Mouse (Mus musculus) stomach, embryonic 14.5 days (tissue): ENCODE results near the gene Syt16. TPM values are rescaled to one million over a fixed set of nuclear protein-coding genes. Genes with fewer than 3 reads are reported as not detected.

Experiments used
- ATAC-seq: fragments of 200-750 bp; cut with Nextera tagmentation; 2 replicates; pipeline ENCODE4 v1.8.0; 2017; ENCODE audit warnings: low read depth, moderate TSS enrichment; ENCODE audit not compliant: insufficient number of reproducible peaks, insufficient read depth, low FRiP score
- H3K27ac ChIP-seq: fragments of 300-500 bp; sonication (generic); 2 replicates; pipeline ENCODE4 v1.5.1; 2014; ENCODE audit warnings: mild to moderate bottlenecking, low read length, moderate library complexity, mixed read lengths
- H3K27me3 ChIP-seq: fragments of 300-500 bp; sonication (generic); 2 replicates; pipeline ENCODE4 v1.6.1; 2014; ENCODE audit warnings: low read length, control low read depth, mixed read lengths; ENCODE audit not compliant: control insufficient read depth, insufficient read depth
- H3K36me3 ChIP-seq: fragments of 300-500 bp; sonication (generic); 2 replicates; pipeline ENCODE4 v1.6.1; 2014; ENCODE audit warnings: mild to moderate bottlenecking, control low read depth, low read length, moderate library complexity, mixed read lengths; ENCODE audit not compliant: control insufficient read depth, insufficient read depth
- H3K4me1 ChIP-seq: fragments of 300-500 bp; sonication (generic); 2 replicates; pipeline ENCODE4 v1.6.1; 2014; ENCODE audit warnings: low read length, control low read depth, mixed read lengths; ENCODE audit not compliant: control insufficient read depth, insufficient read depth
- H3K4me2 ChIP-seq: fragments of 300-500 bp; sonication (generic); replicated peaks from 2 replicates; pipeline ENCODE4 v1.6.1; 2014; ENCODE audit warnings: low read depth, low read length, control low read depth
- H3K4me3 ChIP-seq: fragments of 300-500 bp; sonication (generic); 2 replicates; pipeline ENCODE4 v1.5.1; 2014; ENCODE audit warnings: low read depth, low read length, control low read depth
- H3K9ac ChIP-seq: fragments of 300-500 bp; sonication (generic); replicated peaks from 2 replicates; pipeline ENCODE4 v1.6.1; 2014; ENCODE audit warnings: low read depth, mild to moderate bottlenecking, control low read depth, low read length, moderate library complexity, mixed read lengths
- H3K9me3 ChIP-seq: fragments of 300-500 bp; sonication (generic); 2 replicates; pipeline ENCODE4 v1.6.1; 2016; ENCODE audit warnings: low read depth, low read length, control low read depth; ENCODE audit not compliant: control insufficient read depth
- WGBS: fragments of 180-500 bp; shearing (Covaris S2); extraction: QIAGEN DNeasy Blood & Tissue Kit; methylation state at CpG from one replicate; pipeline ENCODE4 v1.1.7; 2014; 5-methylcytosine and 5-hydroxymethylcytosine counted together
- polyA plus RNA-seq: library from polyadenylated mRNA; unstranded; fragments of >200 nt; fragmentation: Nextera tagmentation; extraction: Ambion mirVana; gene quantifications from 2 replicates; pipeline ENCODE4 v1.2.1, GENCODE M21; 2014

Gene Syt16
- polyA plus RNA-seq, 1 experiment from 2014 or later, result 2.3 TPM

GRCm38 (mm10) chr12:74303418-74304294, 306.2 kb downstream of the Syt16 start:
- no peaks in the 10 kb centered on the region for H3K36me3 ChIP-seq
- 70% methylated on average over 9 of the region's 9 CpGs for WGBS
- no peaks in the 10 kb centered on the region for H3K4me1 ChIP-seq
- H3K9ac ChIP-seq, result no peak overlapping the region
- no peak overlapping the region for H3K27ac ChIP-seq
- no peaks in the 10 kb centered on the region for H3K9me3 ChIP-seq
- no peak overlapping the region for H3K4me2 ChIP-seq
- no peaks in the 10 kb centered on the region for H3K27me3 ChIP-seq
- H3K4me3 ChIP-seq, result no peak overlapping the region
- ATAC-seq, result no peak

GRCm38 (mm10) chr12:74312611-74313010, 315.1 kb downstream of the Syt16 start:
- H3K4me2 ChIP-seq, result no peak overlapping the region
- no peaks in the 10 kb centered on the region for H3K27me3 ChIP-seq
- no peak overlapping the region for H3K9ac ChIP-seq
- no peaks in the 10 kb centered on the region for H3K36me3 ChIP-seq
- H3K9me3 ChIP-seq, result no peaks in the 10 kb centered on the region
- no peaks in the 10 kb centered on the region for H3K4me1 ChIP-seq
- no peak overlapping the region for H3K27ac ChIP-seq
- 86% methylated on average over 3 of the region's 3 CpGs for WGBS
- ATAC-seq, result no peak
- H3K4me3 ChIP-seq, result no peak overlapping the region

- H3K27ac ChIP-seq, result no peak overlapping the region
- H3K9ac ChIP-seq, result no peak overlapping the region
- 52% methylated on average over 2 of the region's 2 CpGs for WGBS
- no peaks in the 10 kb centered on the region for H3K4me1 ChIP-seq
- H3K9me3 ChIP-seq, result no peaks in the 10 kb centered on the region
- H3K36me3 ChIP-seq, result no peaks in the 10 kb centered on the region
- no peak for ATAC-seq
- H3K4me3 ChIP-seq, result no peak overlapping the region
- no peak overlapping the region for H3K4me2 ChIP-seq
- no peaks in the 10 kb centered on the region for H3K27me3 ChIP-seq
Observed at GRCm38 (mm10) chr12:74315221-74315620, 317.8 kb downstream of the Syt16 start.

- Histone ChIP-seq H3K27ac (no peak within 1 kb of the TSS; the same call in 1 of the 2 replicates), H3K9ac (peak within 1 kb of the TSS; percentile 19; the same call in 1 of the 2 replicates), H3K27me3 (no peaks in the 10 kb centered on the region)
Observed at GRCm38 (mm10) chr12:74316344-74316973, 319.0 kb downstream of the Syt16 start, which contains the start of gene Gm11042. Gene Gm11042 (minus strand): TSS chr12:74316394.

DNA sequence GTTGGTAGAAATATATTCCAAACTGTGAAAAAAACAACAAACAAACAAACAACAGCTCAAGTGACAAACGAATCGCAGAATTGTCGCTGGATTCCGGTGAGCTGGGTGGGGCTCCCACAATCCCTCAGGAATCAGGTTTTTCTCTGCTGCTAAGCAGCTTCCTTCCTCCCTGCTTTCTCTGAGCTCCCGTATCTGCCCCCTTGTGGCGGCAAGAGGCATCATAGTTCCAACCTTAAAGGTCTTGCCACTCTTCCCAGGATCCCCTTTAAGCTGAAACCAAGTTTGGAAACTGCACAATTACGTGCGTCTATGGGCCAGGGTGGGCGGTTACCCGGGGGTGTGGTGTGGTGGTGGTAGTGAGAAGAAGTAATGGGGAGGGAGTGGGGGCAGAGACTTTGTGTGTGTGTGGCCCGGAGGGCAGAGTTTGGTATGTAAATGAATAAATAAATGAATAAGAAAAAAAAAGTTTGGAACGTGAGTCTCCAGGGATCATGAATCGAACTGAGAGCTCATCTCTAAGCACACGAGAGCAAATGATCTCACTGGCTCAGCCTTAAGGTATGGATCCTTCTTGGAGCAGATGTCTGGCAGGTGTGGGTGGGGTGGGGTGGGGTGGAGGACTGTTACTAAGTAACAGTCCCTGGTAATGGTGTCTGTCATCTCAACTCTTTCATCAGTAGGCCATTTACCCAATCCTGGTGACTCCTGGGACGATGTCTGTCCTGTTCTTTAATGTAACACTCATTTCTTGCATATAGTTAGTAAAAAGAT, 319.7 kb downstream of the Syt16 start:
- H3K9me3 ChIP-seq, result no peaks in the 10 kb centered on the region
- H3K4me3 ChIP-seq, result peak overlapping the region; percentile 42
- H3K4me1 ChIP-seq, result no peaks in the 10 kb centered on the region
- peak overlapping the region; percentile 51 for H3K4me2 ChIP-seq
- 12% methylated on average over 15 of the region's 15 CpGs for WGBS
- H3K36me3 ChIP-seq, result no peaks in the 10 kb centered on the region
- peak; percentile 85 for ATAC-seq
- no peak overlapping the region; the same call in 1 of the 2 replicates for H3K27ac ChIP-seq
- peak overlapping the region; percentile 19; the same call in 1 of the 2 replicates for H3K9ac ChIP-seq
- H3K27me3 ChIP-seq, result no peaks in the 10 kb centered on the region

More at GRCm38 (mm10) chr12:74316344-74316973, 319.0 kb downstream of the Syt16 start, which contains the start of gene Gm11042:
- Histone ChIP-seq H3K4me2 (peak within 1 kb of the TSS; percentile 51), H3K36me3 (no peaks in the 10 kb centered on the region), H3K9me3 (no peaks in the 10 kb centered on the region), H3K4me1 (no peaks in the 10 kb centered on the region), H3K4me3 (peak within 1 kb of the TSS; percentile 42)
- WGBS, result 29% methylated on average over 17 of the region's 18 CpGs
- peak; percentile 48; the same call in 1 of the 2 replicates for ATAC-seq

DNA sequence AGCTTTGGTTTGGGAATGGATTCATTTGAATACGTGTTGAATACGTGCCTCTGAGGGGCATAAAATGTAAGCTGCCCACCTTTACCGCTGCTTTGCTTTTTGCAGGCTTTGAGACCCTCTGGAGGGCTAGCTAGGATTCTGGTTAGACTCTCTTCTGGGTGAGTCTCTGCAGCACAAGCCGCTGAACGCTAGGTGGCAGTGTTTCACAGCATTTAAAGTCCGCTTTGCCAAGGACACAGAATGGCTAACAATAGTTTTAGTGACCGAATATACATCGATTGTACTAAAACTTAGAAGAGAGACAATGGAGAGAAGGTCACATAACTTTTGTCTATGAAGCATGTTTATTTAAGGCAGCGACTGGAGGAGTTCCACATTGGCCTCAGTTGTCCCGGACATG, 322.9 kb downstream of the Syt16 start:
- H3K4me1 ChIP-seq, result no peaks in the 10 kb centered on the region
- no peaks in the 10 kb centered on the region for H3K9me3 ChIP-seq
- no peaks in the 10 kb centered on the region for H3K36me3 ChIP-seq
- H3K9ac ChIP-seq, result no peak overlapping the region
- WGBS, result 16% methylated on average over 10 of the region's 10 CpGs
- H3K27ac ChIP-seq, result no peak overlapping the region
- no peak overlapping the region for H3K4me3 ChIP-seq
- ATAC-seq, result no peak
- no peak overlapping the region for H3K4me2 ChIP-seq
- H3K27me3 ChIP-seq, result no peaks in the 10 kb centered on the region

- Histone ChIP-seq H3K27ac (no peak overlapping the region), H3K9me3 (no peaks in the 10 kb centered on the region), H3K9ac (no peak overlapping the region), H3K4me2 (no peak overlapping the region), H3K36me3 (no peaks in the 10 kb centered on the region), H3K4me3 (no peak overlapping the region), H3K27me3 (no peaks in the 10 kb centered on the region), H3K4me1 (no peaks in the 10 kb centered on the region)
- 76% methylated on average over 5 of the region's 5 CpGs for whole genome bisulfite sequencing
- no peak for ATAC-seq
Observed at GRCm38 (mm10) chr12:74321981-74322380, 324.5 kb downstream of the Syt16 start.
